Mouse (Mus musculus) B cell, adult 62 days (primary cell): Measurements from ENCODE around the gene Gnl3l. TPM values are rescaled to one million over a fixed set of nuclear protein-coding genes. Genes with fewer than 3 reads are reported as not detected.

ENCODE experiments used
- total RNA-seq: library from RNA; stranded (reverse); gene quantifications from 4 replicates; pipeline ENCODE4 v1.2.4, GENCODE M21; 2023

The Gnl3l gene
- total RNA-seq: 56.4 to 60.8 TPM (median 59.7 TPM) in 4 replicates

GRCm38 (mm10) chrX:151016938-151017877 lies at the start of gene Gnl3l:
Gene Gnl3l (minus strand): TSS chrX:151017322.

GRCm38 (mm10) chrX:151045850-151046249 lies 28.7 kb upstream of the Gnl3l start, which contains the start of gene Fgd1:
Gene Fgd1 (plus strand): TSS chrX:151046150.

Other genes starting within 250 kb of the Gnl3l start
- gene Maged2, start 203.0 kb downstream of the Gnl3l start, total RNA-seq: 1.0 to 1.7 TPM (median 1.3 TPM) in 4 replicates
- not detected in 4 replicates for gene Fgd1, start 28.8 kb upstream of the Gnl3l start, total RNA-seq
- 38.4 to 44.5 TPM (median 41.4 TPM) in 4 replicates for gene Tsr2, start 79.2 kb upstream of the Gnl3l start, total RNA-seq
- not detected in 4 replicates for gene Wnk3, start 180.8 kb upstream of the Gnl3l start, total RNA-seq